Mouse (Mus musculus) urinary bladder, postnatal 14 days (tissue): ENCODE results near the gene Efhd2.

Experiments
- DNase-seq: peaks from one replicate; pipeline ENCODE4 v3.0.0; 2021; ENCODE audit warnings: low spot score

The Efhd2 gene

GRCm38 (mm10) chr4:141858501-141858900, 16.2 kb downstream of the Efhd2 start:
- DNase-seq, result no peak

- DNase-seq, result peak; percentile 78
Observed at GRCm38 (mm10) chr4:141857422-141857930, 17.2 kb downstream of the Efhd2 start.

DNA sequence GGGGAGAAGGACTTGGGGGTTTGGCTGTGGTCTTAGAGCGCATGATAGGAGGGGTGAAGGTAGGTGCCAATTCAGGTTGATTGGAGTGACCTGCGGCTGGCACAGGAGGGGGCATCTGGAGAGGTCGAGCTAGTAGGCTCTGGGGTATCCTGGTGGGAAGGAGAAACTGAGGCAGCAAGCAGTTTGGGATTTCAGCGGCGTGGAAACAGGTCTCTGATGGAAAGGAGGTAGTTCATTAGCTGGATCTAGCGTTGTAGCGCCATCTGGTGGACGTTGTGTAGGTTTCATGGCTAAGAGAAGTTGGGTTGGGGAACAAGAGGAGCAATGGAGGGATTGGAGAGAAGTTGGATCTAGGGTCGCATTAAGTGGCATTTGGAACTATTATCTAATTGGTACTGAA, 21.3 kb downstream of the Efhd2 start:
- DNase-seq, result peak; percentile 65

- DNase-seq, result no peak
Observed at GRCm38 (mm10) chr4:141845999-141846398, 28.7 kb downstream of the Efhd2 start, which contains the start of gene Ctrc. Gene Ctrc (minus strand): TSS chr4:141846359.

DNA sequence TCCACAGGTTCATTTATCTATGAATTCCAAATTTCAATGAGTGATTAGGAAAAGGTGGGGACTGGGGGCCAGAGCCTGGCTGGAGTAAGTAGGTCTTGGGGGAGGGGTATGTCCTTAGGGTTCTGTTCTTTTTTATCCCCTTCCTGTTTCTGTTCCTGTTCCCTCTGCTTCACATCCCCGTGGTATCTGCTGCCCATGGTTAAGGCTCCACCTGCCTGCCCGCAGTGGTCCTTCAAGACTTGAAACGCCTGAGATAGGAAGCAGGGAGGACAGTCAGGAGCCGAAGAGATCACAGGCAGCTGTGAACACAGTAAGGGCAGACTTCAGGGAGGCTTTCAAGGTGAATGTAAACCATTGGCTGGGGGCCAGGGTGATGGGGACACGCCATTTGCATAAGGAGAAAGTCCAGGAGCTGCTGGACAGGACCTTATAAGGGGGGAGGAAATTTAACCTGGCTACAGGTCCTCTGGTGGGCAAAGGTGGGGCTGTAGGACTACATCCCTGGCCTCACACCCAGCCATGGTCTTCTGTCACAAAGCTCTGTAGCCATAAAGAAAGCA, 40.1 kb downstream of the Efhd2 start:
- no peak for DNase-seq

- DNase-seq, result no peak
Observed at GRCm38 (mm10) chr4:141833911-141834310, 40.8 kb downstream of the Efhd2 start.

DNA sequence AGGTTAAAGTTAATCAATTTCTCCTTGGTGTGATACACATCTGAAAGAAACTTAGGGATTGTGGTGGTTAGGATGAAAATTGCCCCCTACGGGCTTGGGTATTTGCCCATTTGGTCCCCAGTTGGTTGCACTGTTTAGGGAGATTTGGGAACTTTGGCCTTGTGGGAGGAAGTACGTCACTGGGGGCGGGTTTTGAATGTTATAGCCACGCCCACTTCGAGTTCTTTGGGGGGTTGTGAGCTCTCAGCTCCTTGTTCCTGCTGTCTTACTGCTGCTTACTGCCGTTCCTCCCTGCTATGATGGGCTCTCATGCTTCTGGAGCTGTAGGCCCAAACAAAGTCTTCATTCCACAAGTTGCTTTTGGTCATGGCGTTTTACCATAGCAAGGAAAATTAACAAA, 43.4 kb downstream of the Efhd2 start:
- no peak for DNase-seq

GRCm38 (mm10) chr4:141830381-141830780, 44.3 kb downstream of the Efhd2 start:
- DNase-seq, result no peak

- DNase-seq, result no peak
Observed at GRCm38 (mm10) chr4:141828177-141828576, 46.5 kb downstream of the Efhd2 start.

DNA sequence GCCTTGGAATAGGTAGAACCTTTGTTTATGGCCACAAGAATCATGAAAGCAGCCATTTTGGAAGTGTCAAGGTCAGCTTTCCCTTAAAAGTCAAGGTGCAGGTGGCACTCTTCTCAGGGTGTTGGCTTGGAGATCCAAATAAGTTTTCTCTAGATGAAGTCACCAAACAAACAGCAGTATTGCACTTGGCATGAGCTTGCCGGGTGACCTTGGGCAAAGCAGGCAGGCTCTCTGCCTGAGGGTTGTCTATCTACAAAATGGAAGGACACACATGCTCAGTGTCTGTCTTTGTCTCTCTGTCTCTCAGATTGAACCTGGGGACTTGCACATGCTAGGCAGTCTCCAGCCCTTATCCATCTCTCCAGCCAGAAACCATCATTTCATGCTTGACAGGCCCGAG, 47.3 kb downstream of the Efhd2 start:
- no peak for DNase-seq

DNA sequence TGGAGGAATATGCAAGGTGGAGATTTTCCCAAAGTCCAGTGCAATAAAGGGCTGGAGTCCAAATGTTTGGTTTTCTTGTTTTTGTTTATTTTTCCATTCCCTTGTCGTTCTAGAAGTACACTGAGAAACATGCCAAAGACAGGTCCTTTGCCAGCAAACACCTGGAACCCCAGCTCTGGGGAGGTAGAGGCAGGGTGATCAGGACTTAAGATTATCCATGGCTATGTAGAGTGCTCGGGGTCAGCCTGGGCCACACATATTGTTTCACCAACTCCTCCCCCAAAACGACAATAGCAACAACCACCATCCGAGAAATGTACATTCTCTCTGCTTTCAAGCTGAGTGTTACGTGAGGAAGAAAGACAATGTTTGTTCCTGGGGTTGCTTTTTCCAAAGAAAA, 48.7 kb downstream of the Efhd2 start, which contains the start of gene Cela2a:
Cela2a (minus strand) TSS at position 101 of the 400 bp plus-strand sequence.
- DNase-seq, result no peak

DNA sequence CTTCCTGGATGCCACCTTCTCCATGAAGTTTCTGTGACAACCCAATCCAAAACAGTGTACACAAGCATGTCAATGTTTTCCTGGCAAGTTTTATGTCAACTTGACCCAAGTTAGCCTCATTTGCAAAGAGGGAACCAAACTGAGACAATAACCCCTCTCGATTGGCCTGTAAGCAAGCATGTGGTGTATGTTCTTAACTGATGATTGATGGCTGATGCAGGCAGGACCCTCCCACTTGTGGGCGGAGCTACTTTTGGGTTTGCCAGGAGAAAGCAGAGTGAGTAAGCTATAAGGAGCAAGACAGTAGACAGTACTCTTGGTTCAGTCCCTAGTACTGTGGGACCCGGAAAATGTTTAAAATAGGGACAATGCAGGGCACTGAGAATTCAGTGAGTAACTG, 51.7 kb downstream of the Efhd2 start:
- no peak for DNase-seq

GRCm38 (mm10) chr4:141822089-141822488, 52.6 kb downstream of the Efhd2 start:
- peak; percentile 34 for DNase-seq

DNA sequence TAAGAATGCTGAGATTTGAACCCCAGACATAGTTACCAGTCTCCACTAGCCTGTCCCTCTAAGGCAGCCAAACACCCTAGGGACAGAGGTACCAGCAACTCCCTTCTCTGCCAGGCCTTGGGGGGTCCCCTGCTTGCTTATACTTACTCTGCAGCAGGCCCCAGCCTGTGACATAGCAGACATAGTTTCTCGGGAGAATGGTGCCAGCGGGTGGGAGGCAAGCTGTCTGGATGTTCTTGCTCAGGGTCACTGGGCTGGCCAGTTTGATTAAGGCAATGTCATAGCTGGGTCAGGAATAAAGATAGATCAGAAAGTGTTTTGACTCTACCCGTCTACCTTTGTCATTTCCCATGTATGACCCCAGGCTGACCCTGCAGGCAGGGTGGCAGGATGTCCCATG, 53.5 kb downstream of the Efhd2 start:
- DNase-seq, result no peak

DNA sequence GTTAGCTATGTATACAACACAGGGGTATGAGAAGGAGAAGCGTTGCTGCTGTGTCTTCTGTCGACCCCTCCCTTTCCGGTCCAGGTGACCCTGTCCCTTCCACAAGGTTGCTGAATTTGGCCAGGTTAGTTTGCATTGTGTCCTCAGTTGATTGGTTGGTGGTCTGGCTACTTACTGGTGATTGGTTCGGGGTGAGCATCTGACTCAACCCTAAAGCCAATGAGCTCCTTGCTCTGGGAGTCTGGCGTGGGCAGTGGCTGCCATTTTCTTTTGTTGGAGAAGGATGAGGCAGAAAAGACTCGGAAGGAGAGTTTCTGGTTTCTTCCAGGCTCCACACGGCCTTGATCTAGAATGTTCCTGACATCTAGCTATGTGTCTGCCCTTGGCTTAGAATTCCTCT, 55.4 kb downstream of the Efhd2 start:
- DNase-seq, result no peak

GRCm38 (mm10) chr4:141818861-141819260, 55.9 kb downstream of the Efhd2 start:
- no peak for DNase-seq

GRCm38 (mm10) chr4:141817706-141818105, 57.0 kb downstream of the Efhd2 start:
- no peak for DNase-seq

GRCm38 (mm10) chr4:141816776-141817655, 57.7 kb downstream of the Efhd2 start:
- no peak for DNase-seq

GRCm38 (mm10) chr4:141816267-141816666, 58.5 kb downstream of the Efhd2 start:
- no peak for DNase-seq

DNA sequence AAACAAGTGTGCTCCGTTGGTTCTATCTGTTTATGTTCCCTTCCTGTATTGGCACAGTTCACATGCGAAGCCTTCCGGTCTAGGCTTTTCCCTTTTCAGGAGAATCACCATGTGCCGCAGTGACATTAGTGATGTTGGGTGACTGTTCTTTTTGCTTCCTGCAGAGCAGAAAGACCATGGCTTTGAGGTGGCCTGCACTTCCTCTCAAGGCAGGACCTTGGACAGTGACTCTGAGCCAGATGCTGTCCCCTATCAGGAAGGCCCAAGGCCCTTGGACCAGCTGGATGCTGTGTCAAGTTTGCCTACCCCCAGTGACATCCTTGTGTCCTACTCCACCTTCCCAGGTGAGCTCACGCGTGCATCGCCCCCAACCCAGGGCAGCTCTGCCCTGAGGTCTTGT, 63.3 kb downstream of the Efhd2 start:
- no peak for DNase-seq

GRCm38 (mm10) chr4:141810975-141811374, 63.7 kb downstream of the Efhd2 start:
- no peak for DNase-seq

DNA sequence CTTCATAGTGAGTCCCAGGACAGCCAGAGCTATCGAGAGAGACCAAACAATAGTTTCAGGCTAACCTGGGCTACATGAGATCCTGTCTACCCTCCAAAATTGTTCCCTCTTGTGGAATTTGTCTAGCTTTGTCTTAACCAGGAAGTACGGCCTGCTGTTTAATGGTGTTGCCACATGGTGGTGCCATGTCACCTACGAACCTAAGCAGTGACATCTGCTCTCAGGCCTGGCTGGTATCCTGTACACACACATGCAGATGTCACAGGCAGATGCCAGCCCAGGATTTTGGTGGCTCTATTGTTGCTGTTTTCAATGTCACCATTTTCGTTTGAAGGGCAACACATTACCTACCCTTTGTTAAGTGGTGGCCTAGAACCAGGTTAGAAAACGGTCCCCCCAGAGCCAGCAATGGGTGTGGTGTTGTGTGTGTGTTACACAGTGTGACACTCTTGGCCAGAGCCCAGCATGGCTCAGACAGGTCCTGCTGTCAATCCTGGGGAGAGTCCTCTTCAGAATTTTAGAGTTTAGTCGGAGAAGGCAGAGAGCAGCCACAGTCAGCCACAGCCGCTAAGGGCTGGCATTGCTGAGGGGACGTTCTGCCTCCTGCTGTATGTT, 64.8 kb downstream of the Efhd2 start:
- no peak for DNase-seq
